Mouse (Mus musculus) left cerebral cortex, adult 2 months (tissue): ENCODE data around the gene Lias. TPM values are rescaled to one million over a fixed set of nuclear protein-coding genes. Genes with fewer than 3 reads are reported as not detected.

Source experiments
- DNase-seq, 2 experiments: peaks; one replicate each; pipeline ENCODE4 v3.0.0; 2021 to 2022; ENCODE audit warnings: low spot score in 2 of 2, mixed read lengths in 1 of 2; ENCODE audit errors: extremely low spot score in 1 of 2
- H3K27ac ChIP-seq: fragments of 200-600 bp; 2 replicates; pipeline ENCODE4 v1.8.1; 2022
- H3K4me3 ChIP-seq: fragments of 200-600 bp; 2 replicates; pipeline ENCODE4 v1.8.1; 2022
- CTCF ChIP-seq: fragments of 200-600 bp; IDR thresholded peaks from 2 replicates; pipeline ENCODE4 v1.8.1; 2022; ENCODE audit warnings: antibody characterized with exemption, mild to moderate bottlenecking, moderate library complexity
- intact Hi-C: fragments of 180-260 bp; cut with DNase I; formaldehyde crosslinking; loops from one replicate; pipeline ENCODE4 v1.15.1; 2025
- total RNA-seq, 2 experiments: library from RNA; stranded (reverse); gene quantifications; 2 replicates each; pipeline ENCODE4 v1.2.3; 2021

The Lias gene
- total RNA-seq, 2 experiments from 2014 or later = 29.0 to 36.9 TPM

- no peak overlapping the region for H3K4me3 ChIP-seq
- intact Hi-C loops = no loop called here
- no peak for DNase-seq
- no peak overlapping the region for H3K27ac ChIP-seq
- no peak for TF ChIP-seq CTCF
Measured at GRCm38 (mm10) chr5:65457846-65458245, 66.5 kb downstream of the Lias start.

- intact Hi-C loops = no loop called here
- Histone ChIP-seq H3K4me3 (no peak overlapping the region), H3K27ac (no peak overlapping the region)
- DNase-seq = no peak
- no peak for TF ChIP-seq CTCF
Measured at GRCm38 (mm10) chr5:65459454-65459853, 68.2 kb downstream of the Lias start.

Other genes with a start within 250 kb of the Lias start
- 10 to 100 TPM; 20.1 to 21.5 TPM for gene Wdr19, start 191.8 kb upstream of the Lias start, total RNA-seq
- 10 to 100 TPM; 27.7 to 28.0 TPM for gene Rfc1, start 55.8 kb upstream of the Lias start, total RNA-seq
- gene Klb, start 43.2 kb upstream of the Lias start, total RNA-seq = under 1 TPM; 0.33 to 0.54 TPM
- gene Rpl9, start 53 bp upstream of the Lias start, total RNA-seq = 100 to 1,000 TPM; 699 to 738 TPM
- gene Ugdh, start 44.5 kb downstream of the Lias start, total RNA-seq = 10 to 100 TPM; 25.2 to 30.1 TPM
- not detected for gene Gm43552, start 101.3 kb downstream of the Lias start, total RNA-seq
- 100 to 1,000 TPM; 156 to 163 TPM for gene Smim14, start 145.7 kb downstream of the Lias start, total RNA-seq
- gene Ube2k, start 145.7 kb downstream of the Lias start, total RNA-seq = 100 to 1,000 TPM; 117 to 124 TPM